Mouse (Mus musculus): ENCODE data around the gene Eif2d.

DNA sequence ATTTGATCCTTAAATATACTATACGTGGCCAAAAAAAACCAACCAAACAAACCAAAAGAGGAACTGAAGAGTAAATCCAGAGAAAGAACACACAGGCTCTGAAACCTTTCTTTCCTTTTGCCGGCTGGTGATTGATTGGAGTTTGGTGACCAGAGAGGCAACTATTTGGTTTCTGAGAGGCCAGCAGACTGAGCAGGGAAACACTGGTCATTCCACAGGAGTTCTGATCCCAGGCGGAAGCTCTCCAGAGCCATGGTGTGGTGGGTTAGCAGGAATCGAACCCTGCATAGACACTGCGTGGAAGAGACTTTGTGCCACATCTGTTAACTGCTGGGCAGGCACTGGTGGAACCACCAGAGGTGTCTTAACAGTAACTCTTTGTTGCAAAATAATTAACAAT lies 25.1 kb downstream of the Eif2d start:
- TF ChIP-seq CTCF (IDR thresholded peaks at IDR 0.05; ENCODE audit: low read depth) (no peak), EP300 (IDR thresholded peaks at IDR 0.05; ENCODE audit: low read depth) (no peak)

All from liver, embryonic 14.5 days (tissue).